Mouse (Mus musculus) MN1 (cell line): ENCODE results near the gene Theg.

ENCODE experiments used
- DNase-seq: peaks from one replicate; pipeline ENCODE4 v3.0.0-alpha.2; 2016; ENCODE audit warnings: low spot score

The Theg gene

DNA sequence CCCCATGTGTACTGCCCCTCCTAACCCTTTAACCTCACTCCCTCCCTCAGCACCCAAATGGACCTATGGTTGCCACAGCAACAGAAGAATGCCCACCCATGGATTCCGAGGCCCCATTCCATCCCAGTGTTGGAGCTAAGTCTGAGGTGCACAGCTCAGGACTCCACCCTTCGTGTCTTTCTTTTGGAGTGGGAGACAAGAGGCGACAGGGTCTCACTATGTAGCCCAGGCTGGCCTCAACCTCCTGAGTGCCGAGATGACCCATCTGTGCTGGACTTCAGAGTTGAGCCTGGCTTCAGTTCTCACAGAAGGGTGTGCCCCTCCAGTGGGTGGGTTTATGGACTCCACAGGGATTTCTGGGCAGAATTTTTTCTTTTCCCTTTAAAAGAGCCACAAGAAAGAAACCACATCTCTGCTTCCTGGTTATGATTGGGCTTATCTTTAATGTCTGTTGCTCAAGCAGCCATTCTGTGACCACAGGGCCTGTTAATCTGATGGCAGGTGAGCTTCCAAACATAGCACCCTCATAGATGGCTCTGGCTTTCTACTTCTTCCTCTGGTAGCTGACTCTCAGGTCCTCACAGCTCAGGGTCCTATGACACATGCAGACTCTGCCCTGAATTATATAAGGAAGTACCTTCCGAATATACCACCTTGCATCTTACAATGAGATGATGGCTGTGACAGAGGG lies at the start of gene Theg:
Theg (minus strand) TSS at position 271 of the 691 bp plus-strand sequence.
- DNase-seq = no peak

DNA sequence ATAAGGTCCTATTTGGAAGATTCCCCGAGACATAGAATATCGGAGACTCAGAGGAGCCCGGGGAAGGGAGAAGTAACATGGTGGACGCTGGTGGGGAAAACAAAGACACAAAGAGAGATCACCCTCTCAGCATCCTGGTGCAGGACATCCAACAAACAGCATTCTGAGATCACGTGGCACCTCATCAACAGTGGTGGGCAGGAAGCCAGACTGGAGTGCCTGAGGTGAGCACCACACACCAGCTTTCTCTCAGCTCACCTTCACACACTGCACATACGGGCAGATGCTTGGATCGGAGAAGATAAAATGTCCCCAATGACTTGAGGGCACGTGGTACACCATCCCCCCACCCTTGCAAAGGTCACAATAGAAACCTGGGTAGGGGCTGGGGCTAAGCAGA lies 49.2 kb upstream of the Theg start:
- no peak for DNase-seq

DNA sequence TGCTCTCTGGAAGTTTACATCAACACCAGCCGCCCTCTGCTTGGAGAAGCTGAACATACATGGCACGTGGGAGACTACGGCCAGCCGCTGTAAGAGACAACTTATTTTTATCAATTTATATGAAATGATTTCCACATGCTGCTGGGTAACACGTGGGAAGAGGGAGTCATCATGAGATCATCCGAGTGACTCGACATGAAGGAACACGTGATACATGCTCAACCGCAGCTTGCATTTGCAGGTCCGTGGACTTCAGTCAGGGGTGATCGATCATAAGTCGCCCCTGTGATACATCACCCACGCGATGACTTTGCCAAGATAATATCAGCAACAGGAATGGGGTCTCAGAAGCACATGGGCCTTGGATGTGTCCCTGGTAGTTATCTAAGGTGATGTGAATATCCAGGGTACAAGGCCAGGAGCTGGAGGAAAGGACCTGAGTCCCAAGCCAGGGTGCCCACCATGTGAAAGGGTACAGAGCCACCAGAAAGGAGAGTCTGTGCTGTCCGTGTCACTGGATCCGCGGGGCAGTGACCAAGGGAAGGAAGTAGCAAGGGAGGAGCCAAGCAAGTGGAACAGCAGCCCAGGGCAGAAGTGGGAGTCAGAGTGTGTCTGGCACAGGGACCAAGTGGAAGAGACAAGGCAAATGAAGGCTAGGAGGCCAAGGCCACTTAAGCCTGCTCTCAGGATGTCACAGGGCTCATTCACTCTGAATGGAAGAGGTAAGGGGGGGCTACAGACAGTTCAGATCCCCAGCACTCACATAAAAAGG lies 46.1 kb upstream of the Theg start:
- no peak for DNase-seq

DNA sequence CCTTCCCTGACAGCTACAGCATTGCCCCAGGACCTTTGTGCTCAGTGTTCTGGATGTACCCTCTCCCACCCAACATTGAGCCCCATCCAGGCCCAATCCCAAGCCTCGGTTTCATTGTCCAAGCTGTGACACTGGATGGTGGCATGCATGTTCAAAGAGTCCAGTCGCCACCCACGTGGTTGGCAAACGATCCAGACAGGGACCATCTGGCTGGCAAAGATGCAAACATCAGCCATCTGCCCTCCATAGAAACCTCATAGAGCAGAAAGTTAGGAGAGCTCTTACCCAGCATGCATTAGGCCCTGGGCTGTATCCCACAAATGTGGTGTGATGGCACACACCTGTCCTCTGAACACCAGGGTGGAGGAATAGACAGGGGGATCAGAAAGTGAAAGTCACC lies 44.3 kb upstream of the Theg start:
- DNase-seq = no peak

DNA sequence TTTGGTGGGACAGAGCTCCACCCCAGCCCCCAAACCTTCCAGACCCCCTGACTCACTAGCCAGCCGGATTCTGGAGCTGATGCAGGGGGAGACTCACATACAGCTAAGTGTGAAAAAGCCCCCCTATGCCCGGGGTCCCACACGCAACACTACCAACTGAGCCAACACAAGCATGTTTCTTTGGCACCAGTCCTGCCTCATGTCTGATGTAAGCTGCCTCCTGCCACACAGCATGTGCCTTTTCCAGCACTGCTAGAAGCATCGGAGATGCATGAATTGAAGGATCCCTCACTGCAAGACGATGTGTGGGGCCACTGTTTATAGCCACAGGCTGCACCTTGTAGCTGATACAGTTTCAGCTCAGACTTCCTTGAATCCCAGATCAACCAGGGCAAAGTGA lies 41.2 kb upstream of the Theg start:
- DNase-seq = no peak

DNA sequence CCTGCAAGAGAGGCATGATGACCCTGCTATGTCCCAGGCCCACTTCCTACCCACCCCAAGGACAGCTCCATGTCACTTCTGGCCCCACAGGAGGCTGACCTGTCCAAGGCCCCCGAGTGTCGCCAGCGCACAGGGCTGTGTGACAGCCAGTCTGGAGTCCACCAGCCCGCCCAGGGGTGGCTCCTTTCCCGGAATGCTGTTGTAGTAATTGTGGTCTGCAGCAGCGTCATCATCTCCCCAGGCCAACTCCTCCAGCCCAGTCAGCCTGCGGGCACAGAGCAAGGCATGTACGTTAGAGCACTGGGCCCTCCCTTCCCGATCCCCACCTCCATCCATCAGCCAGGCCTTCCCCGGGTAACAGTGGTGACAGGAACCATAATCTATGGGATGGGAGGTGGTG lies 39.0 kb upstream of the Theg start:
- no peak for DNase-seq

DNA sequence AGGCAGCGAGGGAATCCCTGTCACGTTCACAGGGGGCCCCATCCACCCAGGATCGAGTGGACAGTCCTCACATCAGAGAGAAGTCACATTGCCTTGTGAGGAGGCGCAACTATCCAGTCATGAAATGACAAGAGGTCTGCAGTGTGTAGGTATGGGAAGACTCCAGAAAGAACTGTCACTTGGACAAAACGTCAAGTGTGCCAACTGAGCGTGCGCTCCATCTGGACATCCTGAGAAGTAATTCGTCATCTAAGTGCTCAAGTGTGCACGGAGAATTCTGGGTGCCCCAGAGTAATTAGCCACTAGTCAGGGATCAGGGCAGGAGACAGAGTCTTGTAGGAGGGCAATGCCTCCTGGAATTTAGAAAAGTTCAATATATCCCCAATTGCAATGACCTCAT lies 38.3 kb upstream of the Theg start:
- DNase-seq = no peak

DNA sequence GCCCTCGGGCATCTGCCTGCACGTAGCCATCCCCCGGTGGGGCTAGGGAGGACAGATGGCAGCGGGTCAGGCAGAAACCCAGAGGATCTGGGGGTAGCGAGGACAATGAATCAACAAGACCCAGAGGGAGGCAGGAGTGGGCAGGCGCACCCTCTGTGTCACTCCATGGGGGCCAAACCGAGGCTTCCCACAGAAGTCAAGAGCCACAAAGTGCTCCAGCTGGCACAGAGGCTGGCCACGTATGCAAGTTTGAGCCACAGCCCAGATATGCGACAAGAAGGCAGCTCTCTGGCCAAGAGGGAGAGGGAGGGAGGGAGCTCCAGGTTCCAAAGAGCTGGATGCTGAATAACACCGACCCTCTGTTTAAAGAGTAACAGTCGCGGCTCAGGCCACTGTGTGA lies 36.8 kb upstream of the Theg start:
- no peak for DNase-seq

DNA sequence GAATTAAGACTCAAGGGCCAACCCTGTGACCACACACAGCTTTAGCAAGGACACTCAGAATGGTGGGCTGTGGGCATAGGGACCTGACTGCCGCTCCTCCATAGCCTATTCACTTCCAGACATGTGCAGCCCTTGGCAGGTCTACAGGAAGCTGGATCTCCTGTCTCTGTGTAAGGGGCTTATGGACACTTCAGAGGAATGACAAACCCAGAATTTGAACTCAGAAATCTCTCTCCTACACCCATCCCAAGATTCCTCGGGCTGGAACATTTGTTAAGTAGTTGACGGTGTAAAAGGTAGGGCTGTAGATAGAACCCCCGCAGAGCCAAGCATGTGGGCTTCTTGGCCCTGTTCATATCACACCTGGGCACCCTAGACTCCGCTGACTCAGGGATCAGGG lies 29.2 kb upstream of the Theg start:
- DNase-seq = no peak

DNA sequence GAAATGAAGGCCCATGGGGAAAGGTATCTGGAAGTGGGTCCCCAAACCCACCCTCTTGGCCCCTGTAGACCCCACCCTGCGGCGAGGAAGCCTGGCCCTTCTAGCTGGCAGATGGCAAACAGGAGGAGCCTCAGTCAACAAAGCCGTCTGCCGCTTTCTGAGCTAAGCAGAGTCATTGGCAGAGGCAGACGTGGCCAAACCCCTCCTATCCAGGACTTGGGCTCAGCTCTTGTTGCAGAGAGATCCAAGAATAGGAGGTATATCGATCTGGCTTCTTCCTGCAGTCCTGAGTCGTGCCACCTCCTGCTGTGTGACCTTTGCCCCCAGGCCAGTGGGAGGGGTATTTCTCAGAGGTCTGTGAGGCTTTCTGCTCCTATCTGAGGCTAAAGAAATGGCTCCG lies 28.7 kb upstream of the Theg start:
- DNase-seq = no peak

DNA sequence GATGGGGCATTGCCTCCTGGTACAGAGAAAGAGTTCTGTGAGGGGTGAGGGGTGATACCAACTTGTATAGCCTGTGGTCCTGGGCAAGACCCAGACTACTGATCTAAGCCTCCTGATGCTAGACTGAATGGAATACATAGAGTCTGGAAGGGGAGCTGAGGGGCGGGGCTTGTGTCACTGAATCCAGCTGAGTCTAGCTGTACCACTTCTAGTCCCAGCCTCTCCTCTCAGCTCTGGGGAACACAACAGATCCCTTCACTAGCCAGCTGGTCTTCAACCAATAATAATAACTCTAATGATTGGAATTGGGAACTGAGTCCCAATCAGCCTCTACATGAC lies 27.1 kb upstream of the Theg start:
- DNase-seq = no peak

DNA sequence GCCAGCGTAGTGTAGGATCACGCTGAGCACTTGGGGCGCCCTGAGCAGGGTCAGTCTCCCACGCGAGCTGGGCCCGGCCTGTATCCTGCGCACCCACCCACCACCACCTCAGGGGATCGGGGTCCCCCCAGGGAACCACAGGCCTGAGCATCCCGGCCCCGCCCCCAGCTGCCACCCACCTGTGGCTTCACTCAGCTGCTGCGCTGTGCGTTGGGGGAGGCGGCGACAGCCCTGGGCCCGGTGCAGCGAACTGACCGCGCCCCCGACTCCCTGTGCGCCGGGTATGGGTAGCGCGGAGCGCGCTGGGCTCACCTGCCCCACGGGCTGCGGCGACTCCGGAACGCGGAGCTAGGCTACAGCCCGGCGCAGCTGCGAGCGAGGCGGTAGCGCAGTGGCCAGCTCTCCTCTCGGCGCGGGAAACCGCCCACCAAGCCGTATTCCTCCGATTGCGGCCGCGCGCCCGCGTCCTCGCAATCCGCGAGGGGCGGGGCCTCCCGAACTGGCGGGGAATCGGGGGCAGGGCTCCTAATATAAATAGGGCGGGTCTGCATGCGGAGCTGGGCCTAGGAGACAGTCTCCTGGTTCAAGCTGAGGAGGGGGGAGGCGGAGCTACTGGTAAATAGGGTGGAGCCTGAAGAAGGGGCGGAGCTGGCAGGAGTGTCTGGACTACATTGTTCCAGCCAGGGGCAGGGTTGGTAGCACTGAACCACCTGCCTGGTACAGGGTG lies 26.6 kb upstream of the Theg start, which contains the start of gene C2cd4c:
C2cd4c (minus strand) TSS at position 448 of the 727 bp plus-strand sequence.
- no peak for DNase-seq

DNA sequence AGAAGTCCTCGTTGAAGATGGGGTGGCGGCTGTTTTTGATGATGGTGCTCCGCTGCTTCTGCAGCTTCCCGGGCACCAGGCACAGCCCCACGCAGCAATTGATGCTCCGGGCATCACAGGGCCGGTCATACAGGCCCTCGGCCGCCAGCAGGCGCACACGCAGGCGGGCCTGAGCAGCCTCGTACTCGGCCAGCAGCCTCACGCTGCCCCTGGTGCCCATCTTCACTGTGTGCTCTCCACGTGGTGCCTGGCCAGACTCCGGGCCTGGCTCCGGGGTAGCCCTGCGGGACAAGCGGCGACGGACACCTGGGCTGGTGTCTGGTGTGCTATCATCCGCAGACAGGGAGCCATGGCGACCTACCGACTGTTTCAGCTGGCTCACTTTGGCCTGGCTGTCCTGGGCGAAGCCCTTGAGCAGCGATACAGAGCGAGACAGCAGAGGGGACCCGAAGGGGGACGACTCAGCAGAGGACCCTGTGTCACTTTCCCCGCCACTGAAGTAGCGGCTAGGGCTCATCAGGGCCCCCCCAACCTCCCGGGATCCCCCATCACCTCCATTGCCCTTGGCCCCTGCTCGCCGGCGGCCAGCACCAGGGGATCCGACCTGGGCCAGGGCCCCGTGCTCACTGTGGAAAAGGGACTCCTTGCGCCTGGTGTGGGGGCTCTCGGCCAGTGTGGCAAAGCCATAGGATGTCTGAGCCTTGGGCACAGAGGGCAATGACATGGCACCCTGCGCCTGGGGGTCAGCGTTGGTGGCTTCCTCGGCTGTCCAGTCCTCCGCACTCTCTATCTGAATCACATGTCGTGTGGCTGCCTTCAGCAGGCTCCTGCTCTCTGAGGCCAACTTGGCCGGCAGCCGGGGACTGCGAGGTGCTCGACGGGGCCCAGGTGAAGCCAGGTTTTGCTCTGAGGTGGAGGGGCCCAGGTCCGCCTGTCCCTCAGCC lies 25.3 kb upstream of the Theg start:
- no peak for DNase-seq

DNA sequence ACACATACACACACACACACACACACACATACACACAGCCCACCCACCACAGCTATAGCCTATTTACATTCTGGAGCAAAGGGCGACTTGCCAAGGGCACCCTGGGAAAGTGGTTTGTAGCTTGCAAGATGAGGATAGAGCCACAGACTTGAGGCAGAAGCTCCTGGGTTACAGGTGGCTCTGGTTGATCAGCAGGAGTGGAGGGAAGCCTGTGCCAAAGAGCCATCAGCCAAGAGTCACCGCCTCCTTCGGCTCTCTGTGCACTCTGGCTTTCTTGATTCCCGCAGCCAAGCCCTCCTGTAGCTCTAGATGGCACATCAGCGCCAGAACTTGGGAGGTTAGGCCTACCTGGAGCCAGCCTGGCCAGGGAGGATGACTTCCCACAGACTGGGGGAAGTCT lies 24.2 kb upstream of the Theg start:
- no peak for DNase-seq

DNA sequence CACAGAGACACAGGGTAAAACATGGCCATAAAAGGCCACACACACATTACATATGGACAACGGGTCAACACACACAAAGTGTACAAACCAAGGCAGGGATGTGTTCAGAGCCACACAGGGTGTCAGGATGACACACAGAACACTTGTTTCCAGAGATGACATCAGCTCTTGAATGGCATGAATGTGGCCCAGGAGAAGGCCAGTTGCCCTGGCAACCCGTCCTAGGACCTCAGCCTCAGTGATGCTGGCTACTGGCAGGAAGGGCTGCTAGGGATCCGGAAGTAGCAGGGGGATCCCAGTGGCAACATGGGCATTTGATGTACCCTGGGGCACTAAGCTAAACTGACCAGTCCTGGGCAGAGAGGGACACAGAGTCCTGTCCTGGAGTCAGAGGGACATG lies 22.1 kb upstream of the Theg start:
- DNase-seq = peak; percentile 68

DNA sequence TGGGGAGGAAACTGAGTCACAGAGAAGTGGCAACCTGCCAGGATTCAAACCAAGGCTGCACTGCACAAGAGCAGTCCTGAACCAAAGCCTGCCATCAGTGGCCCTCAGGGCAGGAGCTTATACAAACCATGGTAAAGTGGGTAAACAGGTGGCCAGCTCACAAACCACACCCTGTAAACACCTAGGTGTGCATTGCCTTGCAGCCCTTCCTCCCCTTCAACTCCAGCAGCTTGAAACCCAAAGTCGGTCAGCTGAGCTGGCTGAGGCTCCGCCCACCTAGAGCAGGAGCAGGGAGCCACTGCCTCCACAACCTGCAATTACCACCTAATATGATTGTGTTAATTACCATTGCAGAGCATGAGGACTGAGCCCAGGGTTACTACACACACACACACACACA lies 20.8 kb upstream of the Theg start:
- DNase-seq = no peak

DNA sequence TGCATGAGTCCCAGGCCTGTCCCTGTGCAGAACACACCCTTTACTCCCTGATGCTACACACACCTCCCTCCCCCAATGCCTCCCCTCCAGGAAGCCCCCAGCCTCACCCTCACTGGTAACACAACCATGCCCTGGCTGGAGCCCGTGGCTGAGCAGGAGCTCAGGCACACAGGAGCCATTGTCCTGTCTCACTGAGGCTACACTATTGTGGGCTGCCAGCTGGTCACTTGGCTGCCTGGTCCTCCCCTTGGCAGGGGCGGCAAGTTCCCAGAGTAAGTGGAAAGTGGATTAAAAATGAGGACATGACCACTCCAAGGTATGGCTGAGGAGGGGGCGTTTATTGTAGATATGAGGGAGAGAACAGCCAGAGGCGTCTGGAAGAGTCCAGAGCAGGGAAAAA lies 19.4 kb upstream of the Theg start:
- DNase-seq = no peak

DNA sequence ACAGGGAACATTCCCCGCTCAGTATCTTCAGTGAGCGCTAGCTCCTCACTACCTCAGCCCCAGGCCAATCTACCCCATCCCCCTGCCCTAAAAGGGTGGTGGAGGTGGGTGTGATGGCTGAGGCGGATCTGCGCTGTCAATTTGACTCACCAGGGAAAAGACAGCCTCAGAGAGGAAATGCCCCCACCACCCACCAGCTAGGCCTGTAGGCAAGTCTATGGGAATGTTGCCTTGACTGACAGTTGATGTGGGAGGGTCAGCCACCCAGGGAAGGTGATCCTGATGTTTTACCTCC lies 10.8 kb upstream of the Theg start:
- DNase-seq = no peak

DNA sequence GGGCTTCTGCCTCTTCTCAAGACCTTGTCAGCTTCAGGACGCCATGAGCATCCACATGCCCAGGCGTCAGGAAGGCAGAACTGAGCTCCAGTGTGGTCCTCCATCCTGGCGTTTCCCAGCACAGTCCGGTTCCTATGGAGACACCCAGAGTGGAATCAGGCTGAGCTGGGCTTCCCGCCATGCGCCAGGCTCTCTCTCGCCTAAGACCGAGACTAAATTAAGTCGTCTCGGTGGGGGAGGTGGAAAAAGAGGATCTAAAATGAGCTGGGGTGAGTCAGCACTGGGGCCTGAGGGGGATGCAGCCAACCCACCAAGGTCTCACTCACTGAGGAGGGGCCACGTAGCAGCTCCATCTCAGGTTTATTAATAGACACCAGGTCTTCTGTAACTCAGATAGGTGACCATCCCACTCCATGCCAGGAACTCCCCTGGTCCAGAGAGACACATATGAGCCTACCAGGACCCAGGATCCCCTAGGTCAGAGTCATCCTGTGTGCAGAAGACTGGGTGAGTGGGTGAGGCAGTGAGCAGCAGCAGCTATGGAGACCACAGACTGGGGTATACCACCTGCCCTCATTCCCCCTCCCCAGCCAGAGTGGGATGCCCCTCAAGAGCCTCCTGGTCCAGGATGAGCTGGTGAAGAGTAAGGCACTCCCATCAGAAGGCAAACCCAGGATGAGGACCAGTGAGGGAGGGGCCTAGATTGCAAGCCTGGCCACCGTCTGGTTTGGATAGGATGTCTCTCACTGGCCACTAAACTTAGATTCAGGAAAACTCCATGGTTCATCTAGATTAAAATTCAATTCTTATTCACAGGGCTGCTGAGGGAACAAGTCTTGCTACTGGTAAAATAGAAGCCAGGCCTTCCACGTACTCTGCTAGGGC lies 10.2 kb upstream of the Theg start:
- no peak for DNase-seq

DNA sequence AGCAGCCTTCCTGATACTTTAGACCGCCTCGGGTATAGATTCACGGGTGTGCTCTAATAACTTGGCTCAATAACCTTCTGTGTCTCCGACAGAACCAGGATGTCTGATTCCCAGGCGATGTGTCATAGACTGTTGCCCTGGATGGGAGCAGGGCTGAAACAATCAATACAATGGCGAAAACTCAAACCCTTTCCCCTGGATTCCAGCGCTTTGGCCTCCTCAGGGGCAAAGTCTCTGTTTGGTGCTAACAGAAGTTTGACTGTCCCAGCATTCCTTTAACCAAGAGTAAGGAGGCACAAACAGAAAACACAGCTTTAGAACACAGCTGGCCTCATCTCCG lies 8.4 kb upstream of the Theg start:
- no peak for DNase-seq

DNA sequence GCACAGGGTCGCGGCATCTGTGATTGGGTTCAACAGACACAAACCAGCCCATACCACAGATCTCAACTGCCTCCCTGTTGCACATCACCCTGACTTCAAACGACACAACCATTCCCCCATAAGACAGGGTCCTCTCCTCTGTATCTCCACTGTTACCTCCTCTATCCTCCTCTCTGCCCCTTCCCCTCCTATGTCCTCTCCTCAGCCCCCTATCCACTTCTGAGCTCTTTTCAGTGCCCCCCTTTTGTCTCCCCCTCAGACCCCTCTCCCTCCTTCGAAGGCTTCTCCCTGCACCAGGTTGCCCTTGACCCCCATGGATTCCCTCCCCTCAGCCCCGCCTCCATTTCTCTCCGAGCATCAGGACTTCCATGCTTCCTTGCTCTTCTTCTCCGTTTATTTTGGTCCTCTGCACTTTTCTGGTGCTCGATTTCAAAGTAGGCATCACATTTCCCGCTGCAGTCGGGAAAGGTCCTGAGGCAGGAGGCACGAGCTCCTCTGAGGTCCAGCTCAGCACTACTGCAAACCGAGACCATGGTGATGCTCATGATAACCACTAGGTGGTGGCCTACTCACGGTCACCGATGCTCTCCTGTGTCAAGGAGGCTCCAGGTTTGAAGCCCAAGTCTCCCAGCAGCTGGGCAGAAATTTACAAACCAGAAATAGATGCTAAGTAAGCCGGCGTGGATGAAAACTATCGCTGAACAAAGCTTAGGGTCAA lies 7.9 kb upstream of the Theg start:
- peak; percentile 90 for DNase-seq
